Mouse (Mus musculus): ENCODE measurements around the gene Tnpo3.

Gene Tnpo3

DNA sequence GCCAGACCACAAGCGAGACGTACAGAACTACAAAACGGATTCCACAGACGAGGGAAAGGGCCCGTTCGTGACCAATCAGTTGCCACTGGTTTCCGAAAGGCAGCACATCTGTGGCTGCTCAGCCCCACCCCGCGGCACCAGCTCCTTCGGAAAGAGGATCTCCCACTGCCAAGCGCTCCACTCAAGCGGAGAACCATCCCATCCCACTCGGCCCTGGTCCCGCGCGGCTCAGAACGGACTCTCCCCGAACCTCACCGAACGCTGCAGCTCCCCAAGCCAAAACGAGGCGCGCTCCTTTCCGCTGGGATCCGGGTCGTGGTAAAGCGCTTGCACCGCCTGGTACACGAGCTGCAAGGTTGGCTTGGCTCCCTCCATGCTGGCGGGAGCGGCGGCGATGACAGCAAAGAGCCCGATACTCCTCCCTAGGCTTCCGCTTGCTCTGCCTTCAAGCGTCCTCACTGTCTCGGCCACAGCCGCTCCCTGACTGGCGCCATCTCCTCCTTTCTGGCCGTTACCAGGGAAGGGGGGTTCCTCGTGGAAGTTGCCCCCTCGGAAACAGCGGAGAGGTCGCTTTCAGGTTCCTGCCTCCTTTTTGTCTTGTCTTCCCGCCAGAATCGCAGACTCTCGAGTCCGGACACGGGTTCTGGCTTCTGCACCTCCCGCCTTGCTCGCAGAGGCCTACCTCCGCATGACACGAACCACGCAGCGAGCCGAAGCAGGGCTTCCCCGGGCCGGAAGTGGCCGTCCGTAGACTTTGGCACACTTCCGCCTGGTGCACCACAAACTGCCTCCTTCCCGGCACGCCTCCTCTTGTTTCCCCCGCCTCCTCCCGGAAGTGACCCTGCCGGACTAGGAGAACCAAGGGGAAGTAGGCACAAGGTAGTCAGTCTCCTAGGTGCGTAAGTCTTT, at the start of gene Tnpo3:
Tnpo3 (minus strand) TSS at position 777 of the 909 bp plus-strand sequence.
- in situ Hi-C loops (cut with MboI, MseI): loop anchor here in 1 of 2 experiments (10.0 kb wide), 1 partner anchor 775 kb away; no protein-coding TSS in a partner anchor

DNA sequence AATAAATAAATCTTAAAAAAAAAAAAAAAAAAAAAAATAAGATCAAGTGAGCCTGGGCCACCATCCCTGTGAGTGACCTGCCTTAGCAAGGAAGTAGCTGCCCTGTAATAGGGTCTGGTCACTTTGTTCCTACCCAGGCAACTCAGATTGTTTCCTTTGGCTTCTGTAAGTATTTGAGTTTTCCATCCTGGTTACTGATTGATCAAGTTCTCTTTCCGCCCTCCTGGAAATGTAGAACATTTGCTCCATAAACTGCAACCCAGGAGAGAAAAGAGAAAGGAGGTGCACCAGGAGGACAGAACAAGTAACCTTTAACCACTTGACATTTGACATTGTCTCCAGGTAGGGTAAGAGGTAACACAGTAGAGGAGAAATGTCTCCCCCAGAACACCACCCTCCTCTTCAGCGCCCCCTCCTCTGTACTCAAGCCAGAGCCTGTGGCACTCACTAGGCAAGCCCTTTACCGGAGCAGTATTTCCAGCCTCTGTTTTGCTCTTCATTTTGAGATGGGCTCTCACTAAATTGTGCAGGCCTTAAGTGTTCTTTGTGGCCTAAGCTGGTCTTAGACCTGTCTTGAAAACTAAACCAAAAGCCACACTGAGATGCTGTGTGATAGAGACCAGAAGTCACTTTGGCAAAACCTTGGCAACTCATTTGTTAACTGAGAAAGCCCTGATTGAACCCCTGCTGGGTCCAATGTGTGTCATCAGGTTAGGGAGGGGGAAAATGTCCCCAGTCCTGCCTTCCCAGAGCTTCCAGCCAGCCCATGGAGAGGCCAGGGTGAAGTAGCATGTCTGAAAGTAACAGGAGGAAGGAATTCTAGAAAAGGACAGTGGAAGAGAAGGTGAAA, 49.2 kb upstream of the Tnpo3 start:
- in situ Hi-C loops (cut with MboI, MseI): no loop called here

DNA sequence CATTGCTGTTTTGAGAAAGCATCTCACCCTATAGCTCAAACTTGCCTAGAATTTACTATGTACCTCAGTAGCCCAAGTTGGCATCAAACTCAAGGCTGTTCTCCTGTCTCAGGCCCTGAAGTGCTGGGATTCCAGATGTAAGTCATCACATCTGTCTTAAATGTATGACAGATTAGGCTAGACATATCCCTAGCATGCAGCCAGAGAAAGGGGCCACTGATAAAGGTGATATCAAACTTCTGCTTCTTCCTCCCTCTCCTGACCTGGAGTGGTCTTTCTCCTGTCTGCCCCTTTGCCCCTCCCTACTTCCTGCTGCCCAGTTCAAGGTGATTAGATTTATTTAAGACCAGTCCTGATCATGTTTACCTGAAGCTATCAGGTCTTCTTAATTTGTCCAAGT, 43.6 kb upstream of the Tnpo3 start:
- in situ Hi-C loops (cut with MboI, MseI): no loop called here

DNA sequence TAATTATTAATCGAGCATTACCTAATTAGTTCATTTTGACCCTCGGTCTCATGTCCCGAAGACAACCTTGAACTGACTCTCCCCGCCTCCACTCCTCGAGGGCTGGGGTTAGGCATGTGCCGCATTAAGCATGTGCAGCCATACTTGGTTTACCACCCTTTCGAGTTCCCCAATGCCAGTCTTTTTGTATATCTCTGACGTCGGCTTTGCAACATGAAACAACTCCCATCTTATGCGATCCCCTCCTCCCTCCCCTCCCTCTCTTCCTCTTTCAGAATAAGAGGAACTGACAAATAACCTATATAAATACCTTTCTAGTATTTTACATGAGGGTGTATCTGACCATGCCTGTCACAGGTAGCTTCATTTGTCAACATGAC, 40.5 kb upstream of the Tnpo3 start:
- in situ Hi-C loops (cut with MboI, MseI): no loop called here

DNA sequence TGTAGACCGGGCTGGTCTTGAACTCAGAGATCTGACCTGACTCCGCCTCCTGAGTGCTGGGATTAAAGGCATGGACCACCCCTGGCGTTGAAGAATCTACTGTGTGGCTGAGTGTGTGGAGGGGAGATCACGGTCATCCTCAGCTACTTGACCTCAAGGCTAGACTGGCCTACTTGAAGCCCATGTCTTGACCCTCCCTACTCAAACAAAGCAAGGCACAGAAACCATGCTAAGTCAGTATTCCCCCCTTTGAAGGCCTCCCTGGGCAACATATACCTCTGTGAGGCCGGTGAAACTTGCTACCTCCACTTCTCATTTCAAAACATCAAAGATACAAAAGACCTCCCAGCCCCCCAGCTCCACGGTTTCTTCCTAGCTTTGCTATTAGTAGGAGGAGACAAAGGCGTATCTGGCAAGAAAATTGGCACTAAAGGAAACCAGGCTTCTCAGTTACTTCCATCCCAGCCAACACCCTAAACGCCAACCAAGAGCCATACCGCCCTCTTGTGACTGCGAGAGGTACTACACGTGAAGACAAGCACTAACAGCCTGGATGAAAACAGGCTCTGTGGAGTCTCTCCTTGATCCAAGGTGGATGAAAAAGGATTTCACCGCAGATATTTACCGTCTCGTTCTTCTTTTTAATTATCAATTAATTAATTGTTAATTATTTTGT, 39.9 kb upstream of the Tnpo3 start:
- in situ Hi-C loops (cut with MboI, MseI): loop anchor here in 1 of 2 experiments (5.0 kb wide), 1 partner anchor 212 kb away; no protein-coding TSS in a partner anchor

DNA sequence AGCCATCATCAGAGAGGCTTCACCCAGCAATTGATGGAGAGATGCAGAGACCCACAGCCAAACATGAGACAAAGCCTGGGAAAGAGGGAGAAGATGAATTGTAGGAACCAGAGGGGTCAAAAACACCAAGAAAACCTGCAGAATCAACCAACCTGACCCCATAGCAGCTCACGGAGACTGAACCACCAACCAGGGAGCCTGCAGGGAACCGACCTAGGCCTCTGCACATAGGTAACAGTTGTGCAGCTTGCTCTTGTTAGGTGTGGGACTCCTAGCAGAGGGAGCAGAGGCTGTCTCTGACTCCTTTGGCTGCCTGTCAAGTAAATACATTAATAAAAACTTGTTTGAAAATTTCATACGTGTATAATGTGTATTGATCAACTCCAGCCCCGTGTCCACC, 32.1 kb upstream of the Tnpo3 start:
- in situ Hi-C loops (cut with MboI, MseI): no loop called here

DNA sequence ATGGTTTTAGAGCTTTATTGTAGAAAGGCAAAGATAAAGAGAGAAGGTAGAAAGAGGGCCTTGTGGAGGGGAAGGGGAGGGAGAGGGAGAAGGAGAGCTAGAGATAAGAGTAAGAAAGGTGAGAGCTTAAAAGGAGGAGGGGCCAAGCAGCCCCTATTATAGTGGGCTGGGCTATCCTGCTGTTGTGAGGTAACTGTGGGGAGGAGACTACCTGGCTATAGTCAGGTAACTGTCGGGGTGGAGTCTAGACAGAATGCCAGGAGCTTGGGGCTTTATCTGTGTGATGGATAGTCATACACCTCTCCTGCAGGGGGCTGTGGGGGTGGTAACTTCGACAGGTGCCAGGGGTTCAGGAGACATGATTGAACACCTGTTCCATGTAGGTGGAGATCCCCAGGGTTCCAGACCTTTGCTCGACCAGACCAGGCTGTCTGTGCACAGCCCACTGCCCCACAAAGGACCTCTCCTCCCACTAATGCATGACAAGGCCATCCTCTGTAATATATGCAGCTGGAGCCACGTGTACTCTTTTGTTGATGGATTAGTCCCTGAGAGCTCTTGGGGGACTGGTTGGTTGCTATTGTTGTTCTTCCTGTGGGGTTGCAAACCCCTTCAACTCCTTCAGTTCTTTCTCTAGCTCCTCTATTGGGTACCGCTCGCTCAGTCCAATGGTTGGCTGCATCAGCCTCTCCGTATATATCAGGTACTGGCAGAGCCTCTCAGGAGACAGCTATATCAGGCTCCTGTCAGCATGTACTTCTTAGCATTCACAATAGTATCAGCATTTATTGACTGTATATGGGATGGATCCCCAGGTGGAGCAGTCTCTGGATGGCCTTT, 30.1 kb upstream of the Tnpo3 start:
- in situ Hi-C loops (cut with MboI, MseI): loop anchor here in 1 of 2 experiments (5.0 kb wide), 1 partner anchor 67 kb away; no protein-coding TSS in a partner anchor

DNA sequence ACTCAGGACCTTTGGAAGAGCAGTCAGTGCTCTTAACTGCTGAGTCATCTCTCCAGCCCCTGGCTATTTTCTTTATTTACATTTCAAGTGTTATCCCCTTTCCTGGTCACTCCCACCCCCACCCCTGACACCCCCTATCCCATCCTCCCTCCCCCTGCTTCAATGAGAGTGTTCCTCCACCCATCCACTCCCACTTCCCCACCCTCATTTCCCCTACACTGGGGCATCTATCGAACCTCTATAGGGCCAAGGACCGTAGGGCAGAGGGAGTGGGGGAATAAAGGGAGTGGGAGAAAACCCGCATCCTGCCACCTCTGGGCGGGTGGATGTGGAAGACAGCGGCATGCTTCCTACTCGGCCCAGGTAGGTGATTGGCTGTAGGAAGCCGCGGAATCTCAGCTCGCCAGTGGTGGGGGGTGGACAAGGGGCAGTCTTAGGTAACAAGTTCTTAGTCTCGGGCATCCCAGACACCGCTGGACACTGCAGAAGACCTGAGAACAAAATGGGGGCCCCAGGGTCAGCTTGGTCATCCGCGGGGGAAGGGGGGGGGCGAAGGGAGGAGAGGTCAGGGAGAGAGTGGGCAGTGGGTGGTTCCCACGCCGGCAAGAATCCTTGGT, 29.3 kb upstream of the Tnpo3 start:
- in situ Hi-C loops (cut with MboI, MseI): loop anchor here in 1 of 2 experiments (5.0 kb wide), 1 partner anchor 67 kb away; no protein-coding TSS in a partner anchor

DNA sequence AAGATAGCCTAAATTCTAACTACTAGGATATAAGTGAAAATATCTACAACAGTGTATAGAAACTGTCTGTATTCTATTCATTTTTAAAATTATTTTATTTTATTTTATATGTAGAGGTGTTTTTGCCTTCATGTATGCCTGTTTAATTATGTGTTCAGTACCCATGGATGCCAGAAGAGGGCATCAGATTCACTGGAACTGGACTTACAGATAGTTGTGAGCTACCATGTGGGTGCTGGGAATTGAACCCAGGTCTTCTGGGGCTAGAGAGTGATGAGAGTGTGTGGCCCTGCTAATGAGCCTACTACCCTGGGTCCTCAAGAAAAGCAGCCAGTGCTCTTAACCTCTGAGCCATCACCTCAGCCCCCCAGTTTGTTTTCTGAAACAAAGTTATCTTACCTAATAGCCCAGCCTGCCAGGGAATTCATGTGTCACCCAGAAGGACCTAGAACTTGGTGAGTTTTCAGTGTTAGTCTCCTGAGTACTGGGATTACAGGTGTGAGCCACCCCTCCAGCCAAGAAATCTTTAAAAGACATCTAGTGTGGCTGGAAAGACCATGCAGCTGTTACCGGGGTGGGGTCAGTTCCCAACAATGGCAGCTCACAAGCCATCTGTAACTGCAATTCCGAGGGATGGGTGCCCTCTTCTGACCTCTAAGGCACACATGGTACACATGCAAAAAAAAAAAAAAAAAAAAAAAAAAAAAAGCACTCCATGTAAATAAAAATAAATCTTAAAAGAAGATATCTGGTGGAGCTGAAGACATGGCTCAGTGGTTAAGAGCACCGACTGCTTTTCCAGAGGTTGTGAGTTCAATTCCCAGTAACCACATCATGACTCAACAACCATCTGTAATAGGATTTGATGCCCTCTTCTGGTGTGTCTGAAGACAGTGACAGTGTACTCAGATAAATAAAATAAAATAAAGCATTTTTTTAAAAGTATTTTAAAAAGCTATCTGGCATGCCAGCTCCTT, 28.0 kb upstream of the Tnpo3 start:
- in situ Hi-C loops (cut with MboI, MseI): loop anchor here in 1 of 2 experiments (5.0 kb wide), 1 partner anchor 65 kb away; no protein-coding TSS in a partner anchor

DNA sequence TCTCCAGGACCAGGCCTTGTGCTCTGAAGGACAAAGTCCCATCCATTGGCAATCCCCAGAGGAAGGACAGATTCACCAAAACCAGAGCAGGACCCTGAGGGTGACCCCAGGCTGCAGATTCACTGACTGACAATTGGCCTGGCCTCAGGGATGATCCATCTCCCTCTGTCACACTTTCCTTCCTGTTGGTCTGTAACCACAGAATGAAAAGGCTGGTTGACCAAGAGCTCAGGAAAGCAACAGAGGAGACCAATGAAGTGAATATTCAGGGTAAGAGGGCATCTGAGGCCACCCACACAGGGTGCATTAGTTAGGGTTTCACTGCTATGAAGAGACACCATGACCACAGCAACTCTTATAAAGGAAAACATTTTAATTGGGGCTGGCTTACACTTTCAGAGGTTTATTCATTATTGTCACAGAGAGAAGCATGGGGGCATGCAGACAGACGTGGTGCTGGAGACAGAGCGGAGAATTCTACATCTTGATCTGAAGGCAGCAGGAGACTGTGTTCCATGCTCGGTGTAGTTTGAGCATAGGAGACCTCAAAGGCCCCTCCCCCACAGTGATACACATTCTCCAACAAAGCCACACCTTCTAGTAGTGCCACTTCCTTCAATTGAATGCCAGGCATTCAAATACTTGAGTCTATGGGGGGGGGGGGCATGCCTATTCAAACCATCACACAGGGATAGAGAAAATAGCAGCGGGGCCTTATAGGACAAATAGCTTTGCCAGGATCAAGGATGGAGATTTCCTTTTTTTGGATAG, 26.8 kb upstream of the Tnpo3 start:
- in situ Hi-C loops (cut with MboI, MseI): loop anchor here in 1 of 2 experiments (5.0 kb wide), 1 partner anchor 64 kb away; no protein-coding TSS in a partner anchor

DNA sequence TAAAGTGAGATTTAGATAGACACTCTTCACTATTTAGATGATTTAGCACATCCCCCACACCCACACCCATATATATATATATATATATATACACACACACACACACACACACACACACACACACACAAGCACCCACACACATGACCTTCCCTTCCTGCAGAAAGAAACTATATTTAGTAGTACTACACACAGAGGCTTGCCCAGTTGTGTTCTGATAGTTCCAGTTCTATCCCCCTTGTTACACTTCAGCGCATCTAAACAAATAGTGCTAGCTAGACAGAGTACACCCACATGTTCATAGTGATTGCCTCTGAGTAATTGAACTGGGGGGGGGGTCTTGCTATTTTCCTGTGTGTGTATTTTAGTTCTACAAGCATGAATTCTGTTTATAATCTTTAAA, 24.9 kb upstream of the Tnpo3 start:
- in situ Hi-C loops (cut with MboI, MseI): no loop called here

DNA sequence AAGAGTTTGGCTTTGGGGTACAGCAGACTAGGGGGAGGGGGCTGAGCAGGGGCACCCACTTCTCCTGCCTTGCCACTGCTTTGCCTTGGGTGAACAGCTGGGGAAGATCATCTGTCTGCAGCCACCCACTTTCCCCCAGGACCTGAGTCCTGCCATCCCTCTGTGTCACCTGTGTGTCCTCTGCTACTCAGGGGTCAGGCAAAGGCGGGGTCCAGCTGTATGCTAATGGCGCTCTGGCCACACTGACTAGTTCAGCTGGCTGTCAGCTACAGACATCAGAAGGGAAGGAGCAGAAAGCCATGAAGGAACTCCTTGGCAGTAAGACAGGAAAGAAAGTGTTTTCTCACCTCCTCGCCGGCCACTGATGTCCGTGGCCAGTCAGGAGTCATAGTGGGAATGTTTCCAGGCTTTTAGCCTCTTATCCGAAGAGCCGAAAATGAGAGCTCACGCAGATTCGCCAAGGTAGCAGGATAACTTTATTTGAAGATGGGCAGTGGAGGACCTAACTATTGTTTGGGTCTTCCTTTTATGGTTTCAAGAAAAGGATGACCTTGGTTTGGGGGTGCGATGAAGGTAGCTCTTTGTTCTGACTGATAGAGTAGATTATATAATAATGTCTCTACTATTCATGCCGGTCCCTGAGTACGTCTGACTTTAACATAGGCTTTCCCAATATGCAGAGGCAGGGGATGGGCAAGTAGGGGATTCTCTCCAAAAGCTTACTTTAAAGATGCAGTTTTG, 23.0 kb upstream of the Tnpo3 start:
- in situ Hi-C loops (cut with MboI, MseI): no loop called here

DNA sequence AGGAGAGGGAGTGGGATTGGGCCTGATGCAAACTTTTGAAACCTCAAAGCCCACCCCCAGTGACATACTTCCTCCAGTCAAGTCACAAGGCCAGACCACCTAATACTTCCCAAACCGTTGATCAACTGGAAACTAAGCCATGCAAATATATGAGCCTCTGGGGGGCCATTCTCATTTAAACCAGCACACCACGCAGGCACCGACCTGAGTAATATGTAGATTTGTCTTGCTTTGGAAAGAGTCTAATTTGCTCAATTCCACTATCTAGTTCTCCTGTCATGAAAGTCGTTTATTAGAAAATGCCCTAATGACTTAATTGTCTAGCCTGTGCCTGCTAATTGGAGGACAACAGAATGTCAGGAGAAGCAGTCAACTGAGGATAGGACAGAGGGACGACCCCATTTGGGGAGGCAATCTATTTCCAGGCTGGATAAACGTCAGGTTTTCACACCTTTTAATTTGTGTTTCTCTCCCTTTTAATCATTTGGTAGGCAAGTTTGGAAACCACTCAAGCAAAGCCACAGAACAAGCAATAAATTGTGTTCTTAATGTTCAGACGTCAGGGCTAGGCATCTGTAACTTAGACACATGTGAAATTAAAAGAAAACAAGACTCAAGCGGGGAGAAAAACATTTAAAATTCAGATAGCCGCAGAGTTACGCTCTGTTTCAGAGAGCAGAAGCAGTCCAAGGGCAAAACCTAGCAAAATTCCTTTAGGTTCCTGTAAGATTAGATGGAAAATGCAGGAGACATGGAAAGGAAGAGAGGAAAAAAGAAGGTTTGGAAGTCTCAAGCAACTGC, 22.3 kb upstream of the Tnpo3 start:
- in situ Hi-C loops (cut with MboI, MseI): no loop called here

DNA sequence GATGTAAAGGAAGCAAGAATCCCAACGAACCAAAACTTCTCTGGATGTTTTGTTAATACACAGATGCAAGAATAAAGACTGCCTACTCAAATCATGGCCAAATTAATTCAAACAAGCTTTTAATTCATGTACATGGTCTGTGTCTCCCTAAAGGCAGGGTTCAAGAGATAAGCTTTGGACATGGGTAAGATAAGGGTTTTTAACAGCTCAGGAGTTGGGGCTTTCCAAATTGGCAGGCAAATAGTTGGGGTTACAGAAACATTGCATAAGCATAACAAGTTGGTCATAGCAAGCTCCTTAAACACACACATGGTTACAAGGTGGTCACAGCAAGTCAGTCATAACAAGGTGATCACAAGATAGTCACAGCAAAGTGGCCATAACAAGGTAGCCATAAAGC, 20.5 kb upstream of the Tnpo3 start:
- in situ Hi-C loops (cut with MboI, MseI): no loop called here

DNA sequence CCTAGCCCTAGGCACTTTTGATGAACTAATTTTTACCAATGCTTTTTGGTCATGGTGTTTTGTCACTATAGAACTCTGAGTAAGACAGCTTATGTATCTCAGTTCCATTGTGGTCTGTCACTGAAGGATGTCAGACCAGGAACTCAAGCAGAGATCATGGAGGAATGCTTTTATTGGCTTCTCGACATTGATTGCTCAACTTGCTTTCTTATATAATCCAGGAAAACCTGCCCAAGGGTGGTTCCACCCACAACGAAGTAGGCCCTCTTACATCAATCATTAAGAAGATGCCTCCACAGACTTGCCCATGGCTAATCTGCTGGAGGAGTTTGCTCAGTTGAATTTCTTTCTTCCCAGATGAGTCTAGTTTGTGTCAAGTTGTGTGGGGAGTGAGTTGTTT, 18.1 kb upstream of the Tnpo3 start:
- in situ Hi-C loops (cut with MboI, MseI): no loop called here

DNA sequence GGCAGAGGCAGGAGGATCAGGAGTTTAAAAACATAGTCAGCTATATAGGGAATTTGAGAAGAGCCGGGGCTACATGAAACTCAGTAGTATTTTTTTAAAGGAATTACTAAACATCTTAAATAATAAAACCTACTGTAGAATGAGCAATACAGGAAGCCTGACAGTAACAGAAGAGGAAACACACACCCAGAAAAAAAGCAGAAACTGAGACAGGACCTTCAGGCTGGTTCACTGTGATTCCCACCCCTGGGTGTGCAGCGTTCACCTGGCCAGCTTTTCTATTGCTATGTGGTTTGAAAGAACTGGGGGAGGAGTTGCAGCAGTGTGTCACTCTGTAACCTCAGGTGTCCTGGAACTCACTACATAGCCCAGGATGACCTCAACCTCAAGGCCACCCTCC, 14.2 kb upstream of the Tnpo3 start:
- in situ Hi-C loops (cut with MboI, MseI): no loop called here

DNA sequence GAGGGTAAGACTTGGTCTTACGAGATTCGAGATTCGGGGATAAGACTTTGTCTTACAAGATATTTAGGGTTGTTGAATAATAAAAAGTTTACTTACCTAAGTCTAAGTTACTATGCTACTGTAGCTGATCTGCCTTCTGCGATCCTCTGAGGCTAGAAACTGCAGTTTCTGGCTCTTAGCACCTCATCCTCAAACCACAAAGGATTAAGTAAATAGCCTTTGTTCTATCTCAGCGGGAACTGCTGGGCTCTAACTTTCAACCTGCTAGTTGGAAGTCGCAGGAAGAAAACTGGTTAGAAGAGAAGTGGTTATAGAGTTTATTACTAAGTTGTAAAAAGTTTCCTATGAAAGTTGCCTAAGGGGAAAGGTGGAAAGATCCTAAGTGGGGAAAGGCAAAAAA, 12.6 kb upstream of the Tnpo3 start:
- in situ Hi-C loops (cut with MboI, MseI): no loop called here

Measured in T-helper 17 cell (primary cell).